Mouse (Mus musculus): ENCODE measurements around the gene Fam83g. TPM values are rescaled to one million over a fixed set of nuclear protein-coding genes. Genes with fewer than 3 reads are reported as not detected.

Gene Fam83g
- polyA plus RNA-seq, 2 experiments: 3.9 to 4.4 TPM

GRCm38 (mm10) chr11:61653568-61653967 lies 30.3 kb upstream of the Fam83g start:
- 40% methylated on average over 2 of the region's 2 CpGs for WGBS (ENCODE audit: insufficient replicate concordance)
- Histone ChIP-seq H3K27me3 (ENCODE audit: control insufficient read depth, insufficient read depth, low read length) (no peaks in the 10 kb centered on the region; the same call in 1 of the 2 replicates), H3K27ac (no peak overlapping the region), H3K36me3 (replicated peaks; ENCODE audit: control insufficient read depth, insufficient read depth, low read depth) (no peaks in the 10 kb centered on the region), H3K9me3 (ENCODE audit: control insufficient read depth, low read length) (no peaks in the 10 kb centered on the region), H3K9ac (replicated peaks) (no peak overlapping the region), H3K4me3 (ENCODE audit: insufficient read depth in 1 of 2, low read depth in 2 of 2, low read length in 2 of 2) (peak overlapping the region in 1 of 2 experiments; percentile 54; a peak in 1 of 4 replicates), H3K4me2 (ENCODE audit: low read depth) (0 out of 2 replicates have a peak overlapping the region, but pooled peaks have one; percentile 1), H3K4me1 (replicated peaks; ENCODE audit: control insufficient read depth in 2 of 2, insufficient read depth in 2 of 2, low read length in 1 of 2) (no peaks in the 10 kb centered on the region)
- TF ChIP-seq CTCF (IDR thresholded peaks at IDR 0.05; ENCODE audit: low read depth): no peak
- TF ChIP-seq EP300 (IDR thresholded peaks at IDR 0.05; ENCODE audit: low read depth): no peak
- ATAC-seq (ENCODE audit: insufficient read depth) (no peak), DNase-seq (ENCODE audit: low read depth in 3 of 3, low spot score in 3 of 3) (no peak)

DNA sequence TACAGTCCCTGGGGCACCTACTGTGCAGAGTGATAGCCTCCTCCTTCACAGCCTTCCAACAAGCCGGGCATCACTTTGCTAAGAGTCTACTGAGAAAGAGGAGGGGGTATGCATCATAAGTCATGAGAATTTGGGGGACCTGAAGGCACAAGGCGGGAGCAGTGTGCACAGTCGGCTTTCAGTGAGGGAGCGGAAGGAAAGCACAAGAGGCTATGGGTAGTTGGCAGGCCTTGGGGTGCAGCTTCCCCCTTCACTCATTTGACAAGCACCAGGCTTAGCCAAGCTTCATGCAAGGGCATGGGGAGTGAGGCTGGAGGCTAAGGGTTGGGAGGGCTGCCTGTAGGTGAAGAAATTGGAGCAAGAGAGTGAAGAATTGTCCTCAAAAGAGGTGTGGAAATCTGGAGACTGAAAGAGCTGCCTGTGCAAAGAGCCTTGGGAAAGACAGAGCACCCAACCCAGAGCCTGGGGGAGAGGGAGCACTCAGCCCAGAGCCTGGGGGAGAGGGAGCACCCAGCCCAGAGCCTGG lies 29.0 kb upstream of the Fam83g start:
- no peak for TF ChIP-seq CTCF (IDR thresholded peaks at IDR 0.05; ENCODE audit: low read depth)
- TF ChIP-seq EP300 (IDR thresholded peaks at IDR 0.05; ENCODE audit: low read depth): no peak
- Histone ChIP-seq H3K27ac (no peak overlapping the region), H3K4me1 (replicated peaks; ENCODE audit: control insufficient read depth in 2 of 2, insufficient read depth in 2 of 2, low read length in 1 of 2) (no peaks in the 10 kb centered on the region), H3K36me3 (replicated peaks; ENCODE audit: control insufficient read depth, insufficient read depth, low read depth) (no peaks in the 10 kb centered on the region), H3K9ac (replicated peaks) (no peak overlapping the region), H3K4me3 (ENCODE audit: insufficient read depth in 1 of 2, low read depth in 2 of 2, low read length in 2 of 2) (no peak overlapping the region), H3K9me3 (ENCODE audit: control insufficient read depth, low read length) (no peaks in the 10 kb centered on the region), H3K27me3 (ENCODE audit: control insufficient read depth, insufficient read depth, low read length) (no peaks in the 10 kb centered on the region), H3K4me2 (ENCODE audit: low read depth) (no peak overlapping the region)
- DNase-seq (ENCODE audit: low read depth in 3 of 3, low spot score in 3 of 3) (no peak), ATAC-seq (ENCODE audit: insufficient read depth) (no peak)
- 52% methylated on average over 4 of the region's 4 CpGs for WGBS (ENCODE audit: insufficient replicate concordance)

- no peak for DNase-seq (ENCODE audit: low read depth in 3 of 3, low spot score in 3 of 3)
- Histone ChIP-seq H3K9ac (replicated peaks) (no peak overlapping the region), H3K4me1 (replicated peaks; ENCODE audit: control insufficient read depth in 2 of 2, insufficient read depth in 2 of 2, low read length in 1 of 2) (no peaks in the 10 kb centered on the region), H3K27me3 (ENCODE audit: control insufficient read depth, insufficient read depth, low read length) (no peaks in the 10 kb centered on the region), H3K36me3 (replicated peaks; ENCODE audit: control insufficient read depth, insufficient read depth, low read depth) (no peaks in the 10 kb centered on the region), H3K4me2 (ENCODE audit: low read depth) (no peak overlapping the region), H3K9me3 (ENCODE audit: control insufficient read depth, low read length) (no peaks in the 10 kb centered on the region), H3K27ac (no peak overlapping the region), H3K4me3 (ENCODE audit: insufficient read depth in 1 of 2, low read depth in 2 of 2, low read length in 2 of 2) (no peak overlapping the region)
- TF ChIP-seq CTCF (IDR thresholded peaks at IDR 0.05; ENCODE audit: low read depth): no peak
- TF ChIP-seq EP300 (IDR thresholded peaks at IDR 0.05; ENCODE audit: low read depth): no peak
- 48% methylated on average over 4 of the region's 4 CpGs for WGBS (ENCODE audit: insufficient replicate concordance)
- ATAC-seq (ENCODE audit: insufficient read depth): no peak
Measured at GRCm38 (mm10) chr11:61655649-61656048, 28.2 kb upstream of the Fam83g start.

DNA sequence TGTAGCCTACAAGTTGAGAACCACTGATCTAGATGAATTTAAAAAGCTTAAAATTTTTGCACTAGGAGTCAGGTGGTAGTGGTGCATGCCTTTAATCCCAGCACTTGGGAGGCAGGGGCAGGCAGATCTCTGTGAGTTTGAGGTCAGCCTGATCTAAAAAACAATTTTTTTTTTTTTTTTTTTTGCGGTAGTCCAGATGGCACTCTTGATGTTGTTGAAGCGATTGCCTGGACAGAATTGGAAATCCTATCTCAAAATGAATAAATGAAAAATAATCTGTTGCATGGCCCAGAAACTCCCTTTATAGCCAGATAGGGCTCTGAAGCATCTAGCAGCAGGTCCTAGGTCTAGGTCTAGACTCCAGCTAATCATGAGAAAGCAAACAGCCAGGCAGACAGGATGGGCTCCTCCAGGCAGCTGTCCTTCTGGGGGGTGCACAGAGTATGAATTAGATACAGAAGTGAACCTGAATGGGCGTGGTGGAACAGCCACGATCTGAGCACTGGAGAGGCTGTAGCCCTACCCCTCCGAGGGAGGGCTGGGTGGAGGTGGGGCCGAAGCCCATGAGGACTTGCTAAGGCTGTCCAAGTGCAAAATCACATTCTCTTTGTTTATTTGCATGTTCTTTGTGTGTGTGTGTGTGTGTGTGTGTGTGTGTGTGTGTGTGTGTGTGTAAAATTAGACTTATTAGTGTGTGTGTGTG lies 27.6 kb upstream of the Fam83g start:
- Histone ChIP-seq H3K4me3 (ENCODE audit: insufficient read depth in 1 of 2, low read depth in 2 of 2, low read length in 2 of 2) (no peak overlapping the region), H3K9me3 (ENCODE audit: control insufficient read depth, low read length) (no peaks in the 10 kb centered on the region), H3K9ac (replicated peaks) (no peak overlapping the region), H3K4me2 (ENCODE audit: low read depth) (no peak overlapping the region), H3K4me1 (replicated peaks; ENCODE audit: control insufficient read depth in 2 of 2, insufficient read depth in 2 of 2, low read length in 1 of 2) (no peaks in the 10 kb centered on the region), H3K27ac (no peak overlapping the region), H3K36me3 (replicated peaks; ENCODE audit: control insufficient read depth, insufficient read depth, low read depth) (no peaks in the 10 kb centered on the region), H3K27me3 (ENCODE audit: control insufficient read depth, insufficient read depth, low read length) (no peaks in the 10 kb centered on the region)
- WGBS (ENCODE audit: insufficient replicate concordance): 30% methylated on average over 6 of the region's 6 CpGs
- DNase-seq (ENCODE audit: low read depth in 3 of 3, low spot score in 3 of 3) (no peak), ATAC-seq (ENCODE audit: insufficient read depth) (no peak)
- TF ChIP-seq CTCF (IDR thresholded peaks at IDR 0.05; ENCODE audit: low read depth) (no peak), EP300 (IDR thresholded peaks at IDR 0.05; ENCODE audit: low read depth) (no peak)

- no peak overlapping the region for H3K27ac ChIP-seq
Measured at GRCm38 (mm10) chr11:61657432-61657831, 26.5 kb upstream of the Fam83g start.

More at GRCm38 (mm10) chr11:61657432-61657831, 26.5 kb upstream of the Fam83g start:
- Histone ChIP-seq H3K9me3 (ENCODE audit: control insufficient read depth, low read length) (no peaks in the 10 kb centered on the region), H3K27me3 (ENCODE audit: control insufficient read depth, insufficient read depth, low read length) (no peaks in the 10 kb centered on the region), H3K4me3 (ENCODE audit: insufficient read depth in 1 of 2, low read depth in 2 of 2, low read length in 2 of 2) (no peak overlapping the region), H3K9ac (replicated peaks) (no peak overlapping the region), H3K36me3 (replicated peaks; ENCODE audit: control insufficient read depth, insufficient read depth, low read depth) (no peaks in the 10 kb centered on the region), H3K4me1 (replicated peaks; ENCODE audit: control insufficient read depth in 2 of 2, insufficient read depth in 2 of 2, low read length in 1 of 2) (no peaks in the 10 kb centered on the region), H3K4me2 (ENCODE audit: low read depth) (no peak overlapping the region)
- TF ChIP-seq CTCF (IDR thresholded peaks at IDR 0.05; ENCODE audit: low read depth) (no peak), EP300 (IDR thresholded peaks at IDR 0.05; ENCODE audit: low read depth) (no peak)
- ATAC-seq (ENCODE audit: insufficient read depth) (no peak), DNase-seq (ENCODE audit: low read depth in 3 of 3, low spot score in 3 of 3) (no peak)
- 65% methylated on average over 2 of the region's 2 CpGs for WGBS (ENCODE audit: insufficient replicate concordance)
